Mouse (Mus musculus) liver, postnatal 0 days (tissue): ENCODE results near the gene Hmg20b. TPM values are rescaled to one million over a fixed set of nuclear protein-coding genes. Genes with fewer than 3 reads are reported as not detected.

Experiments
- ATAC-seq: fragments of 200-750 bp; cut with Nextera tagmentation; 2 replicates; pipeline ENCODE4 v1.8.0; 2017; ENCODE audit warnings: mild to moderate bottlenecking, moderate library complexity
- DNase-seq: peaks from one replicate; pipeline ENCODE4 v3.0.0-alpha.2; 2016
- H3K27ac ChIP-seq: fragments of 300-500 bp; sonication (generic); 2 replicates; pipeline ENCODE4 v1.5.1; 2014; ENCODE audit warnings: antibody characterized with exemption, moderate library complexity, mild to moderate bottlenecking, low read depth
- H3K27me3 ChIP-seq: fragments of 300-500 bp; sonication (generic); 2 replicates; pipeline ENCODE4 v1.6.1; 2014; ENCODE audit warnings: low read length, control low read depth, mixed read lengths; ENCODE audit not compliant: insufficient read depth
- H3K36me3 ChIP-seq: fragments of 300-500 bp; sonication (generic); replicated peaks from 2 replicates; pipeline ENCODE4 v1.6.1; 2014; ENCODE audit warnings: mild to moderate bottlenecking, control low read depth, low read length, moderate library complexity, mixed read lengths; ENCODE audit not compliant: insufficient read depth
- H3K4me1 ChIP-seq: fragments of 300-500 bp; sonication (generic); 2 replicates; pipeline ENCODE4 v1.6.1; 2014; ENCODE audit warnings: antibody characterized with exemption, mild to moderate bottlenecking, control low read depth; ENCODE audit not compliant: insufficient read depth
- H3K4me2 ChIP-seq: fragments of 300-500 bp; sonication (generic); 2 replicates; pipeline ENCODE4 v1.6.1; 2014; ENCODE audit warnings: low read depth, mild to moderate bottlenecking, low read length, moderate library complexity, mixed read lengths
- H3K4me3 ChIP-seq: fragments of 300-500 bp; sonication (generic); 2 replicates; pipeline ENCODE4 v1.5.1; 2014; ENCODE audit warnings: low read depth, low read length
- H3K9ac ChIP-seq: fragments of 300-500 bp; sonication (generic); replicated peaks from 2 replicates; pipeline ENCODE4 v1.6.1; 2014; ENCODE audit warnings: mild to moderate bottlenecking, moderate library complexity
- H3K9me3 ChIP-seq: fragments of 300-500 bp; sonication (generic); 2 replicates; pipeline ENCODE4 v1.6.1; 2016; ENCODE audit warnings: mild to moderate bottlenecking, control low read depth, low read length, mixed read lengths
- CTCF ChIP-seq: sonication (generic); IDR thresholded peaks from 2 replicates; pipeline ENCODE4 v1.5.1; 2016; ENCODE audit warnings: antibody characterized with exemption, low read depth
- EP300 ChIP-seq: IDR thresholded peaks from 2 replicates; pipeline ENCODE4 v1.6.1; 2016; ENCODE audit warnings: antibody characterized with exemption, low read depth, mild to moderate bottlenecking
- WGBS: fragments of 180-500 bp; shearing (Covaris S2); extraction: QIAGEN DNeasy Blood & Tissue Kit; methylation state at CpG from one replicate; pipeline ENCODE4 v1.1.7; 2014; ENCODE audit not compliant: insufficient replicate concordance; 5-methylcytosine and 5-hydroxymethylcytosine counted together
- polyA plus RNA-seq: library from polyadenylated mRNA; unstranded; fragments of >200 nt; fragmentation: Nextera tagmentation; extraction: Ambion mirVana; gene quantifications from 2 replicates; pipeline ENCODE4 v1.2.1, GENCODE M21; 2015

Gene Hmg20b
- polyA plus RNA-seq, 1 experiment from 2014 or later: 27.1 TPM

GRCm38 (mm10) chr10:81342686-81343505 is 7.4 kb downstream of the Hmg20b start, which contains the start of gene Gipc3:
TSS of gene Gipc3 (minus strand) at chr10:81343266.
- Histone ChIP-seq H3K4me1 (peaks cover 18% of the 10 kb centered on the region), H3K36me3 (peaks cover 3% of the 10 kb centered on the region; the same call in 1 of the 2 replicates), H3K27ac (no peak within 1 kb of the TSS), H3K4me2 (peak within 1 kb of the TSS; percentile 75), H3K9me3 (no peaks in the 10 kb centered on the region), H3K9ac (0 out of 2 replicates have a peak within 1 kb of the TSS, but pooled peaks have one; percentile 36), H3K4me3 (peak within 1 kb of the TSS; percentile 48), H3K27me3 (peaks cover 30% of the 10 kb centered on the region)
- TF ChIP-seq CTCF (no peak), EP300 (no peak)
- 6% methylated on average over 45 of the region's 67 CpGs for WGBS
- no peak for DNase-seq
- ATAC-seq: no peak

DNA sequence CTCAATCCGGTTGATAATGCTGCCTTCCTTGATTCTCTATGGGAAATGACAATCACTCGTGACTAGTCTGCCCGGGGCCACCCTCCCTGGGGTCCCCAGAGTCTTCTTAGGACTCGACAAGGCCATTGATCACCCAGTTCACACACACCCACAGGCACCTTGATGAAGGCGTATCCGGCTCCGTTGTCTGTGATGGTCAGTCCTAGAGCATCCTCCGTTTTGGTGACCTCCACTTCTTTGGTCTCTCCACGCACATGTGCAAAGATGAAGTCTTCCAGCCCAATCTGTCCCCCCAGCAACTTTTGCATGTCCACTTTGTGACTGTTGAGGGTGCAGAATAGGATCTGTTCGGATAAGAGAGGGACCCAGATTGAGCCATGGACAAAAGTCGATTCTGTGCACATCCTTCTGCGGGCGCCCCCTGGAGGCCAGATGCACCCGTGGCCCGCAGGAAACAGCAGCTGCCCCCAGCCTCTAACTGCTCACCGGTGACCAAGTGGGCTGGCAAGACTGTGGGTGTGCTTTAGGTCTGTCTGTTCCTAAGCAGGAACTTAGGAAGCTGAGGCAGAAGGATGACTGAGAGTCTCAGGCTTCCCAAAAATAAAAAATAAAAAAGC is 8.8 kb downstream of the Hmg20b start:
- 37% methylated on average over 16 of the region's 16 CpGs for WGBS
- no peaks in the 10 kb centered on the region for H3K9me3 ChIP-seq
- ATAC-seq (0 out of 2 replicates have a peak, but pooled peaks have one; percentile 22), DNase-seq (peak; percentile 81)
- H3K36me3 ChIP-seq: no peaks in the 10 kb centered on the region
- H3K4me2 ChIP-seq: no peak overlapping the region
- peaks cover 7% of the 10 kb centered on the region for H3K4me1 ChIP-seq
- no peak overlapping the region for H3K27ac ChIP-seq
- TF ChIP-seq CTCF: peak; percentile 89
- TF ChIP-seq EP300: no peak
- no peak overlapping the region for H3K9ac ChIP-seq
- H3K27me3 ChIP-seq: peaks cover 35% of the 10 kb centered on the region
- H3K4me3 ChIP-seq: no peak overlapping the region

- TF ChIP-seq CTCF (no peak), EP300 (no peak)
- DNase-seq (no peak), ATAC-seq (no peak)
- H3K36me3 ChIP-seq: no peaks in the 10 kb centered on the region
- no peak overlapping the region for H3K4me2 ChIP-seq
- H3K9ac ChIP-seq: no peak overlapping the region
- WGBS: 48% methylated on average over 17 of the region's 17 CpGs
- peaks cover 35% of the 10 kb centered on the region for H3K27me3 ChIP-seq
- H3K4me3 ChIP-seq: no peak overlapping the region
- H3K27ac ChIP-seq: no peak overlapping the region
- H3K9me3 ChIP-seq: no peaks in the 10 kb centered on the region
- peaks cover 5% of the 10 kb centered on the region; the same call in 1 of the 2 replicates for H3K4me1 ChIP-seq
Measured at GRCm38 (mm10) chr10:81340551-81341332, 9.5 kb downstream of the Hmg20b start.

- Histone ChIP-seq H3K9ac (no peak overlapping the region), H3K4me3 (no peak overlapping the region), H3K4me2 (no peak overlapping the region), H3K4me1 (peaks cover 5% of the 10 kb centered on the region; the same call in 1 of the 2 replicates), H3K27ac (no peak overlapping the region), H3K36me3 (no peaks in the 10 kb centered on the region), H3K27me3 (0 out of 2 replicates have a peak, but pooled peaks cover 8% of the 10 kb centered on the region), H3K9me3 (no peaks in the 10 kb centered on the region)
- ATAC-seq: no peak
- DNase-seq: no peak
- no peak for TF ChIP-seq CTCF
- 84% methylated on average over 4 of the region's 4 CpGs for WGBS
Measured at GRCm38 (mm10) chr10:81336558-81336957, 13.7 kb downstream of the Hmg20b start.

DNA sequence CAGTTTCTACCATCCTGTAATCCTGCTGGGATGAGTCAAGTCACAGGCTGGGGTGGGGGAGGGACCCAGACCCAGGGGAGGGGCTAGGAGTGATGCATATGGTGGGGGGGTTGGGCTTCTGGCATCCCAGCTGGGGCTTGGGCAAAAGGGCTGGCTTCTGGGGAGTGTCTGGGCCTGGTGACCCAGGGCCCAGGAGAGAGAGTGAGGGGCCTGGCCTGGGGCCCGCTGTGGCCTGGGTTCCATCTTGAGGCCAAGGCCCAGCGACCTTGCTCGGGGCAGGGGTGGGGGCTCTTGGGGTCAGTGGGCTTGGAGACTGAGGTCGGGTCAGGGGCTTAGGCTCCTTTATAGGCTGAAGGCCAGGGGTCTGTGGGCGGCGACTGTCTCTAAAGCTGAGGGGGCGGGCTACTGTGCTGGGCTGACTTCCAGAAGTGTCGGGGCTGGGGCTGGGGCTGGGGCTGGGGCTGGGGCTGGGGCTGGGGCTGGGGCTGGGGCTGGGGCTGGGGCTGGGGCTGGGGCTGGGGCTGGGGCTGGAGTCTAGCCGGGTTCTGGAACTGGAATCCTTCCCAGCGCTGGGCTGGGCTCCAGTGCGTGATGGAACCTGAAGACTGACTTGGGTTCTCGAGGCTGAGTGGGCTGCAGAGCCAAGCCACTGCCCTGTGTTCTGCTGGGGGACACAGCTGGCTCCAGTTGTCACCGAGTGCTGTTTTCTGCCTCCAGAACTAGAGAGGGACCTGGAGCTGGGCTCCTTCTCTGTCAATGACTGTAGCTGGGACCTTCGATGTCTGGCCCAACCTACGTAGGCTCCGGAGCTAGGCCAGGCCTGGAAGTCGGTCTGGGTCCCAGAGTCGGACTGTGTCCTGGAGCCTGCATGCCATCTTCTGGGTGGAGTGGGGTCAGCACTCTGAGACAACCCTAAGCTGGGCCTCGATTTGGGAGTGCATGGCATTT is 14.6 kb downstream of the Hmg20b start:
- Histone ChIP-seq H3K4me3 (no peak overlapping the region), H3K4me1 (peaks cover 4% of the 10 kb centered on the region; the same call in 1 of the 2 replicates), H3K4me2 (no peak overlapping the region), H3K27ac (no peak overlapping the region), H3K36me3 (no peaks in the 10 kb centered on the region), H3K9ac (no peak overlapping the region), H3K9me3 (no peaks in the 10 kb centered on the region), H3K27me3 (0 out of 2 replicates have a peak, but pooled peaks cover 8% of the 10 kb centered on the region)
- no peak for ATAC-seq
- 68% methylated on average over 15 of the region's 19 CpGs for WGBS
- no peak for DNase-seq
- no peak for TF ChIP-seq EP300
- TF ChIP-seq CTCF: no peak
